ENCODE assay signal across 9 mouse cellular contexts in genomic region chr4:154855721-154856479, GRCm38 (mm10). TPM values are rescaled to one million over a fixed set of nuclear protein-coding genes. Genes with fewer than 3 reads are reported as not detected.
DNase-seq lines count a peak whose midpoint lies in the region; ATAC-seq and TF ChIP-seq lines count a peak whose summit lies in the region.
"Had no signal": no experiment of that assay in that cellular context is flagged by ENCODE, and none has a peak within 500 bp of the region (broad histone marks: within the 10 kb centered on the region; RNA-seq: fewer than 3 reads in every experiment).

No protein-coding gene starts in this region.

- peaks cover 22% of the 10 kb centered on the region for H3K27me3 ChIP-seq in embryonic facial prominence, embryonic 11.5 days (ENCODE audit: control insufficient read depth, insufficient read depth, low read length)
- peaks cover 21% of the 10 kb centered on the region for H3K27me3 ChIP-seq in intestine, embryonic 16.5 days (replicated peaks; ENCODE audit: control insufficient read depth, insufficient read depth, low read length)

- H3K4me2 ChIP-seq in embryonic facial prominence, embryonic 11.5 days (ENCODE audit: low read depth, low read length) = peak overlapping the region; percentile 95
- H3K4me2 ChIP-seq in intestine, embryonic 16.5 days (ENCODE audit: low read depth, low read length) = peak overlapping the region; percentile 97

- peak; percentile 90 for ATAC-seq in embryonic facial prominence, embryonic 11.5 days (replicated peaks; ENCODE audit: insufficient number of reproducible peaks, low FRiP score, low TSS enrichment, low read depth)
- peak; percentile 95 for ATAC-seq in intestine, embryonic 16.5 days
- peak; percentile 66 for ATAC-seq in megakaryocyte, adult 5-6 weeks (ENCODE audit: poor library complexity, severe bottlenecking)

- WGBS in embryonic facial prominence, embryonic 11.5 days = under 1% methylated on average over 98 of the region's 110 CpGs
- WGBS in intestine, embryonic 16.5 days = under 1% methylated on average over 104 of the region's 110 CpGs

- peak overlapping the region; percentile 48 for H3K4me3 ChIP-seq in bone marrow macrophage, adult 2 months (ENCODE audit: insufficient read depth, low read length)
- peak overlapping the region; percentile 49 for H3K4me3 ChIP-seq in embryonic facial prominence, embryonic 11.5 days (ENCODE audit: low read depth, low read length)
- H3K4me3 ChIP-seq in intestine, embryonic 16.5 days (ENCODE audit: low read length) = peak overlapping the region; percentile 56
- H3K4me3 ChIP-seq: myocyte had no signal

- no peak for TF ChIP-seq POLR2A in bone marrow macrophage, adult 2 months (IDR thresholded peaks at IDR 0.05; ENCODE audit: borderline replicate concordance, low read depth, low read length)

- intact Hi-C loops in left cerebral cortex, postnatal 10 days (cut with DNase I) = no loop called here

- TF ChIP-seq CTCF in bone marrow macrophage, adult 2 months (IDR thresholded peaks at IDR 0.05; ENCODE audit: low read depth, low read length) = no peak

- H3K4me1 ChIP-seq in bone marrow macrophage, adult 2 months (ENCODE audit: control insufficient read depth, insufficient read depth, low read length) = no peaks in the 10 kb centered on the region
- no peaks in the 10 kb centered on the region for H3K4me1 ChIP-seq in embryonic facial prominence, embryonic 11.5 days (ENCODE audit: control insufficient read depth, insufficient read depth, low read length)
- peaks cover 4% of the 10 kb centered on the region for H3K4me1 ChIP-seq in intestine, embryonic 16.5 days (ENCODE audit: control insufficient read depth, insufficient read depth, low read length)

- H3K9me3 ChIP-seq in embryonic facial prominence, embryonic 11.5 days (replicated peaks; ENCODE audit: control insufficient read depth, low read length) = no peaks in the 10 kb centered on the region
- H3K9me3 ChIP-seq in intestine, embryonic 16.5 days (ENCODE audit: control insufficient read depth, low read length) = no peaks in the 10 kb centered on the region

- peak overlapping the region; percentile 52 for H3K9ac ChIP-seq in embryonic facial prominence, embryonic 11.5 days (replicated peaks; ENCODE audit: low read length)
- H3K9ac ChIP-seq in intestine, embryonic 16.5 days (ENCODE audit: low read depth, low read length) = peak overlapping the region; percentile 51

- H3K36me3 ChIP-seq in embryonic facial prominence, embryonic 11.5 days (replicated peaks; ENCODE audit: control insufficient read depth, insufficient read depth, low read depth, low read length) = no peaks in the 10 kb centered on the region
- no peaks in the 10 kb centered on the region for H3K36me3 ChIP-seq in intestine, embryonic 16.5 days (ENCODE audit: control insufficient read depth, insufficient read depth, low read length)

- peak; percentile 91 for DNase-seq in embryonic facial prominence, embryonic 11.5 days (ENCODE audit: low spot score)
- DNase-seq in heart, adult 18-20 months = peak; percentile 76 to 83
- peak; percentile 89 to 91 for DNase-seq in left cerebral cortex, postnatal 10 days (ENCODE audit: extremely low spot score in 1 of 2, low spot score in 2 of 2)
- DNase-seq in right cerebral cortex, postnatal 10 days (ENCODE audit: low spot score in 2 of 2) = peak; percentile 93 to 95
- DNase-seq in MN1 (ENCODE audit: low spot score) = no peak

- H3K27ac ChIP-seq in bone marrow macrophage, adult 2 months (ENCODE audit: insufficient read depth, low read depth, low read length) = no peak overlapping the region
- H3K27ac ChIP-seq in embryonic facial prominence, embryonic 11.5 days (replicated peaks; ENCODE audit: low read depth, low read length) = no peak overlapping the region
- H3K27ac ChIP-seq in intestine, embryonic 16.5 days (ENCODE audit: low read length) = no peak overlapping the region

RNA-seq across cellular contexts. Expression of gene Mmel1, which starts 13.5 kb away (rescaled TPM):
- not detected in 2 replicates for polyA plus RNA-seq in bone marrow macrophage, adult 2 months (2012; ENCODE audit: insufficient read depth, insufficient read length, missing spikeins)
- 0.28 and 0.54 TPM in 2 replicates for polyA plus RNA-seq in embryonic facial prominence, embryonic 11.5 days (2014; fragmentation: Nextera tagmentation; extraction: Ambion mirVana)
- total RNA-seq in heart, adult 18-20 months (2021) = under 1 TPM; 0.10 to 0.13 TPM
- polyA plus RNA-seq in intestine, embryonic 16.5 days (2015; fragmentation: Nextera tagmentation; extraction: Ambion mirVana) = 0.10 and 0.39 TPM in 2 replicates
- under 1 TPM; 0.22 to 0.51 TPM for total RNA-seq in left cerebral cortex, postnatal 10 days (2021)
- 0.25 TPM in 1 of 2 replicates, not detected in the other for total RNA-seq in megakaryocyte, adult 5-6 weeks (2015)
- total RNA-seq in megakaryocyte, adult 5-6 weeks (2017) = not detected in 2 replicates

RNA-seq across cellular contexts. Expression of gene Ttc34, which starts 18.6 kb away (rescaled TPM):
- not detected in 2 replicates for polyA plus RNA-seq in bone marrow macrophage, adult 2 months (2012; ENCODE audit: insufficient read depth, insufficient read length, missing spikeins)
- polyA plus RNA-seq in embryonic facial prominence, embryonic 11.5 days (2014; fragmentation: Nextera tagmentation; extraction: Ambion mirVana) = 0.32 and 0.58 TPM in 2 replicates
- under 1 TPM; 0.15 to 0.18 TPM for total RNA-seq in heart, adult 18-20 months (2021)
- 0.06 and 0.12 TPM in 2 replicates for polyA plus RNA-seq in intestine, embryonic 16.5 days (2015; fragmentation: Nextera tagmentation; extraction: Ambion mirVana)
- 1 to 10 TPM; 2.5 to 2.9 TPM for total RNA-seq in left cerebral cortex, postnatal 10 days (2021)
- not detected in 2 replicates for total RNA-seq in megakaryocyte, adult 5-6 weeks (2015)
- total RNA-seq in megakaryocyte, adult 5-6 weeks (2017) = 0.07 TPM in 1 of 2 replicates, not detected in the other
- polyA plus RNA-seq: myocyte had no signal

RNA-seq across cellular contexts. Expression of gene Fam213b, which starts 43.0 kb away (rescaled TPM):
- 34.3 and 38.2 TPM in 2 replicates for polyA plus RNA-seq in bone marrow macrophage, adult 2 months (2012; ENCODE audit: insufficient read depth, insufficient read length, missing spikeins)
- polyA plus RNA-seq in embryonic facial prominence, embryonic 11.5 days (2014; fragmentation: Nextera tagmentation; extraction: Ambion mirVana) = 45.7 and 46.9 TPM in 2 replicates
- 10 to 100 TPM; 82.5 to 98.2 TPM for total RNA-seq in heart, adult 18-20 months (2021)
- 39.7 and 42.8 TPM in 2 replicates for polyA plus RNA-seq in intestine, embryonic 16.5 days (2015; fragmentation: Nextera tagmentation; extraction: Ambion mirVana)
- total RNA-seq in left cerebral cortex, postnatal 10 days (2021) = 10 to 100 TPM; 25.5 to 26.0 TPM
- total RNA-seq in megakaryocyte, adult 5-6 weeks (2015) = 8.8 and 9.1 TPM in 2 replicates
- total RNA-seq in megakaryocyte, adult 5-6 weeks (2017) = 5.5 and 6.6 TPM in 2 replicates
